Mouse (Mus musculus): ENCODE results near the gene Hmgn3.

DNA sequence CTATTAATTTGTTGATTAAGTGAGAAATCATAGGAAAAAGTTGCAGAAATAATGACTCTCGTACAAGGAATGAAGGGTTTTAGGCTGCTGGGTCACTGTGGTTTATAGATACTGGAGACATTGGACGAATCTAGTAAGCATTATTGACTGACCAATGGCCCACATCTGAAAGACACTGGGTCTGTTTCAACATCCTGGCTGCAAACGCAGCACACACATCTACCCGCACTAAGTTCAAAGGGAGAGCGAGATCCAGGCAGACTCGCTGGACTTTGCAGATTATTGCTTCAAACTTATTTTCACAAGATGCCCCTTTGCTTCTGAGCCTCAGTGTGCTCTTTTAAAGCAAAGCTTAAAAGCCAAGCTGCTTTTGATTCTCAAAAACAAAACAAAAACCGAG is 29.0 kb downstream of the Hmgn3 start:
- no peak for TF ChIP-seq CTCF (IDR thresholded peaks at IDR 0.05; ENCODE audit: borderline replicate concordance, extremely low read depth, insufficient read depth, insufficient read length)
- no peak for TF ChIP-seq POLR2A (IDR thresholded peaks at IDR 0.05; ENCODE audit: borderline replicate concordance, extremely low read depth, insufficient read depth, insufficient read length, poor library complexity, severe bottlenecking)
